Mouse (Mus musculus): ENCODE data around the gene Cys1. TPM values are rescaled to one million over a fixed set of nuclear protein-coding genes. Genes with fewer than 3 reads are reported as not detected.
A peak's percentile ranks its signal among the peaks of the same experiment; 100 is the strongest.
"Not testable (repeated sequence)": the region's sequence is repeated elsewhere in the genome, so short reads cannot be mapped to it uniquely, and the experiment has no call there.

The Cys1 gene
- total RNA-seq, 2 experiments from 2014 or later: 22.8 to 28.6 TPM

DNA sequence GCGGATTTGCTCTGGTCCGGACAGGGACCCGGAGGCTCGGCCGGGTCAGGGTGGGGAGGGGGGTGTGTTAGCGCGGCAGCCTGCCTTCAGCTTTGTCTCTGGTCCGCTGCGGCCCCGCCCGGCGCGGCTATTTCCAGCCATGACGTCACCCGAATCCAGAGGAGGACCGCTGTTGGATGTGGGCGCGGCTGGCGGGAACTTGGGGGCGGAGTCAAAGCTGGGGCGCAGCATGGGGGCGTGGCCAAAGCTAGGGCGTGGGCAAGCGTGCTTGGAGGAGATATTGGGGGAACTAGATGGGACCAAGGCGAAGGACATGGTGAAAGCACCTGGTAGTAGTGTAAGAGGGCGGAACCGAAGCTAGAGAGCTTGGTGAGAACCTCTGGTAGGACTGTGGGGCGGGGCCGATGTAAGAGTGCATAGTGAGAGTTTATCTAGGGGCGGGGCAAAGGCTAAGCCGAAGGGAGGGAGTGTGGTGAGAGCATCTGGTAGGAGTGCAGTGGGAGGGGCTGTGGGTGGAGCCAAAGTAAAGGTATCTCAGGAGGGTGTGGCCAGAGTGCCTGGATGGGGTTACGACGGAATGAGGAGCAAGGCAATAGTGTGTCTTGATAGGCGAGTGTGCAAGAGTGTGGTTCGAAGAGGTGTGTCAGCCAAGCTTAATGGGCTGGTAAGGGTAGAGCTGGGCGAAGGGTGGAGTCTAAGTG is 29.8 kb downstream of the Cys1 start:
- TF ChIP-seq CTCF (conservative IDR thresholded peaks at IDR 0.05): no peak

DNA sequence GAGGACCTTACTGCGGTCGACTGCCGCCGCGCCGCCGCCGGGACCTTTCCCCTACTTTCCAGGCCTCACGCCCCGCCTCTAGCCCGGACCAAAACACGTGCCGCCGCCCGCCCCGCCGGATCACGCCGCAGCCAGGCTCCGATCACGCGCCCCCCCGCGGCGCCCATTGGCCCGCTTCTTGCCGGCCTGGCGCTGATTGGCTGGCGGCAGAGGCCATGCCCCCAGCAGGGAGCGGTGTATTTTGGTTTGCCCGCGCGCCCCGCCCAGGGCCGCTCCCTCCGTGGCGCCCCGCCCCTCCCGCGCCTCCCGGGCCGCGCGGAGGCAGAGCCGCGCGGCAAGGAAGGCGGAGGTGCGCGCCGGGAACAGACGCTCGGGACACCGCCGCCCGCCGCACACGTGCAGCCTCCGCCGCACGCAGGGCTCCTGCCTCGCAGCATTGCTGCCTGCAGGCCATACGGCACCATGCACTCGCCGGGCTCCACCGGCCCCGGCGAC is 30.5 kb downstream of the Cys1 start, which contains the start of gene Klf11:
Klf11 (plus strand) TSS at position 212 of the 495 bp plus-strand sequence.
- H3K4me3 ChIP-seq: peak within 1 kb of the TSS; percentile 94
- 0 out of 2 replicates have a peak, but pooled peaks have one; percentile 22 for TF ChIP-seq CTCF (conservative IDR thresholded peaks at IDR 0.05)
- DNase-seq (ENCODE audit: low spot score in 2 of 2): peak; percentile 96 to 98
- H3K27ac ChIP-seq: peak within 1 kb of the TSS; percentile 96

More for the DNA sequence above, 29.8 kb downstream of the Cys1 start:
- peak overlapping the region; percentile 96 for H3K27ac ChIP-seq
- peak; percentile 88 to 91 for DNase-seq (ENCODE audit: low spot score in 2 of 2)
- peak overlapping the region; percentile 94 for H3K4me3 ChIP-seq

DNA sequence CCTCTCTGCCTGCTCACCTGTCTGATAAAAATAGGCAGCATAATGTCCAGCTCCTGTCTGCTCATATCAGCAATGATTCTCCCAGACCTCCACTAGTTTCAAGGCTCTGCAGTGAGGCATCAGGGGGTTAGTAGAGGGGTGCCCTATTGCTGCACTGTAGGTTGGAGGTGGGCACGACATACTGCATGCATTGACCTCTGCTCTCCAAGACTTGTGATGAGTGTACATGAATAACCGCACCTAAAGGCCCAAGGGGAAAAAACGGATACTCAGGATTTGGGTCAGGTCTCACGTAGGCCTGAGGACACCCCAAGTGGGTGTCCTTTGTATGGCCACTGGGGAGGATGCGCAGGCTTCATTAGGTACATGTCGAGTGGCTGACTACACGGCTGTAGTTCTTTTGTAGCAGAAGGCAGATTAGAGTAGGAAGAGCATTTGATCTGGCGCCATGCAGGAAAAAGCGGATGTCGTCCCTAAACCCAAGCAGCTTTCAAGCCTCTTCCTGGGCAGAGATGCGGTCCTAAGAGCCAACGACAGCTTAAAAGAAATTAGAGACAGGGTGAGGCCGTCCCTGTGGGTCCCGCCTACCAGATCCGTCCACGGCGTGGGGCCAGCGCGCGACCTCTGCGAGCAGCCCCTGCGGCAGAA is 31.1 kb downstream of the Cys1 start:
- no peak for DNase-seq (ENCODE audit: low spot score in 2 of 2)
- 0 out of 2 replicates have a peak, but pooled peaks have one; percentile 2 for TF ChIP-seq CTCF (conservative IDR thresholded peaks at IDR 0.05)

DNA sequence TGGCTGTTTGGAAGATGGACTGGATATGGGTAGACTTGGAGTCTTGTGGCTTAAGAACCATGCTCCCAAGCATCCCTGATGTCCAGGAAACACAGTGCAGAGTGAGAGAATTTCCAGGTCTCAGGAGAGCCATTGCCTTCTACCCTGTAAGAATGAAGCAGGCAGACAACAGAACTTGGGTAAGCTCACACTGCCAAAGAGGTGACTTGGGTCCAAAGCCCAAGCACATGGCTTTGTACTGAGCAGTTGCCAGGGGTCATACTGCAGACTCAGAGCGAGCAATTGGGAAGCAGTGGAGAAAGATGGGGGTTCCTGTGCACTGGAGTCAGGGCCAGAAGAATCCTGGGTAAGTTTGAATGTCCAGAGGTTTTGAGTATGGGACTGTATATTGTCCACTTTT is 33.5 kb downstream of the Cys1 start:
- Histone ChIP-seq H3K4me3 (no peak overlapping the region), H3K27ac (no peak overlapping the region)
- DNase-seq (ENCODE audit: low spot score in 2 of 2): no peak
- TF ChIP-seq CTCF (conservative IDR thresholded peaks at IDR 0.05): no peak

More for the DNA sequence above, 31.1 kb downstream of the Cys1 start:
- Histone ChIP-seq H3K27ac (peak overlapping the region; percentile 96), H3K4me3 (peak overlapping the region; percentile 94)

DNA sequence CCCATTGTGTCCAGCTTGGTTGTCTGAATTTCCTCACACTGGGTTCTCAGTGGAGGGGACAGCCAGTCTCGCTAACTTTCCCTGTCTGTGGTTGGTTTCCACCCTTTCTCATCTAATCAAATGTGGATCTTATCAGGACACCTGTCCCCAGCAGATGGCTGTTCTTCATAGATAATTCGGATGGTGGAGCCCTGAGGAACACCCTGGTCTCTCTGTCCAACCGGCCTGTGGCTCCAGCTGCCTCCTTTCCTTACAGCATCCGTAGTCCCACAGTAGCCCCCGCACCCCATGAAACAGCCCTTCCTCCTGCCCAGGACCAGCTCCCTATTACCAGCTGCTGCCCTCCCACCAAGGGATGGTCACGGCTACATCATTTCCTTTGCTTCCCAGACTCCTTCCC is 35.7 kb downstream of the Cys1 start:
- Histone ChIP-seq H3K4me3 (no peak overlapping the region), H3K27ac (no peak overlapping the region)
- no peak for DNase-seq (ENCODE audit: low spot score in 2 of 2)
- no peak for TF ChIP-seq CTCF (conservative IDR thresholded peaks at IDR 0.05)

DNA sequence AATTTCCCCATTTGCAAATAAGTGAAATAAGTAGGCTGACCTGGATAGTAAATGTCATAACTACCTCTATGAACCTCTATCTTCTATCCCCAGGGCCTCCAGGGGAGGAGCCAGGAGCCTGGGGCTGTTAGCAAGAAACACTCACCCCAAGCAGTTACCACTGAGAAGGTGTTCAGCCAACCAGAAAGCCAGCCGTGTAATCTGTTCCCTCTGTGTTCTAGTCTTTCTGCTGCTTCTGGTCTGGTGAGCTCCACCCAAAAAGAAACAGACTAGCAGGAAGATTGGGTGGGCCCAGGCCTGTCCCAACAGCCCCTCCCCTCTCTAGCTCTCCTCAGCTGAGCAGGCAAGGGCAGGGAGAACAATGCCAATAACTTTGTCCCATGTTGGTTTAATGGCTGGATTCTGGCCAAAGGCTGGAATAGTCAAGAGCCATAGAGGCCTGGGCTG is 37.5 kb downstream of the Cys1 start:
- Histone ChIP-seq H3K27ac (no peak overlapping the region), H3K4me3 (no peak overlapping the region)
- no peak for TF ChIP-seq CTCF (conservative IDR thresholded peaks at IDR 0.05)
- DNase-seq (ENCODE audit: low spot score in 2 of 2): no peak

DNA sequence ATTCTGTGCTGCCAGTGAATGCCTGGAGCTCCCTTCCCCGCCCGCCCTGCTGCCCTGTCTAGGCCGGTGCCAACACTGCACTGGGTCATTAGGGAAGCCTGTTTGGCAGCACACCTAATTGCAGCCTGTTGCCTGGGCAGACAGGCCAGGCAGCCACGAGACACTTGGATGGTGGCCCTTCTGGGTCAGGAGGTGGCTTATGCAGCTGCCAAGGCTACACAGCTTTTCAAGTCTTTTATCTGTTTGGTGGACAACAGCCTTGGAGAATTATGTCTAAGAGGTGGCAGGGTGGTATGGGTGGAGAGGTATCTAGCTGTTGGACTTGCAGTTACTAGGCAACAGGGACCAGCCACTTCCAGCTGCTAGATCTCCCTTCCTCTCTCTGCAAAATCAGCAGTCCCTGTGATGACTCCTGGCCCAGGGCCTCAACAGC is 39.2 kb downstream of the Cys1 start:
- DNase-seq (ENCODE audit: low spot score in 2 of 2): peak; percentile 63 to 69
- H3K4me3 ChIP-seq: no peak overlapping the region
- TF ChIP-seq CTCF (conservative IDR thresholded peaks at IDR 0.05): no peak
- H3K27ac ChIP-seq: no peak overlapping the region

DNA sequence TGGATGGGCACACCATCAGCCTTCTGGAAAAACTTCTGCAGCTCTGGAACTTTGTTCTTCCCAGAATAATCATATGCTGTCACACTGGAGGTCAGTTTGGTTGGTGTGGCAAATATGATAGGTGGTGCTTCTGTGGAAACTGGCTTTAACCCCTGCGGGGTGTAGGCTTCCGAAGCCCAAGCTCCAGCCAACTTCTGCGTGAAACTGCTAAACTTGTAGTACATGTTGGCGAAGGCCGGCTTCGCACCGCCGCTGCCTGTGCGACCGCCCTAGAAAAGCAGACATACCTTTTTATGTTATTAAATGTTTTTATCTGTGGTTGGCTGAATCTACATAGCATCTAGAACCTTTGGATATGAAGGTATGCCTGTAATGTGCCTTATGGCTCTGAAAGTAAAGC is 42.8 kb downstream of the Cys1 start:
- not testable (repeated sequence) for DNase-seq (ENCODE audit: low spot score in 2 of 2); H3K4me3 ChIP-seq; H3K27ac ChIP-seq

DNA sequence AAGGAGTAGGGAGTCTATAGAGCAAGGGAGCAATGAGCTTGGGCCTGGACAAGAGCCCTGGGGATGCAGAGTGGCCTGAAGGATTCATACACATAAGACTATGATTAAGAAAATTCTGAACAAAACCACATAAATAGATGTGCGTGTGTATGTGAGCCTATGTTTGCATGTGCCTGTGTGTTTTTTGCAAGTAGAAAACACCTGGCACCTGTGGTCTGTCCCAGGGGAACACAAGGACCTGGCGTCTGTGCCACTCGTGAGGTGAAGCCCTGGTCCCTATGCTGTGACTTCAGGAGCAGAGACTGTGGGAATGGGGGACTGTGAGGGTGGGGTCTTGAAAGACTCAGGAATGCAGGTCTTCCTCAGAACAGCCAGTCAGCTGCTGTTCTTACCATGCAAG is 47.0 kb downstream of the Cys1 start:
- TF ChIP-seq CTCF (conservative IDR thresholded peaks at IDR 0.05): no peak
- no peak for DNase-seq (ENCODE audit: low spot score in 2 of 2)
- H3K27ac ChIP-seq: 0 out of 2 replicates have a peak overlapping the region, but pooled peaks have one; percentile 32
- H3K4me3 ChIP-seq: no peak overlapping the region

DNA sequence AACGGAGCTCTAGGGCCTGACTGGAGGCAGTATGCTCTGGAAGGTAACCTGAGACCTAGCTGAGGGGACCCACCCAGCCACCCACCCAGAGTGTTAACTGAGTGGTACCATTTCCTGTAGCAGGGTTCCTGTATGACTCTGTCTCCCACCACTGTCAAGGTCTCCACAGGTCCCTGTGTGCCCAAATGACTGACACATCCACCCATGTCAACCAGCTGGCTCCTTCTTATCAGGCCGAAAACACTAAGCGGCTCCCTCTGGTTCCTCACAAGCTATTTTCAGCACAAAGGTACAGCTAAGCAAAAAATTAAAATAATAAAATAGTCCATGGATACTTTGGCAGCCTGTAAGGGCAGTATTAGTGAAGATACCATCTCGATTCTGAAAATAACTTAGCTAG is 47.4 kb downstream of the Cys1 start:
- DNase-seq (ENCODE audit: low spot score in 2 of 2): no peak
- TF ChIP-seq CTCF (conservative IDR thresholded peaks at IDR 0.05): no peak
- H3K4me3 ChIP-seq: no peak overlapping the region
- H3K27ac ChIP-seq: peak overlapping the region; percentile 57; the same call in 1 of the 2 replicates

DNA sequence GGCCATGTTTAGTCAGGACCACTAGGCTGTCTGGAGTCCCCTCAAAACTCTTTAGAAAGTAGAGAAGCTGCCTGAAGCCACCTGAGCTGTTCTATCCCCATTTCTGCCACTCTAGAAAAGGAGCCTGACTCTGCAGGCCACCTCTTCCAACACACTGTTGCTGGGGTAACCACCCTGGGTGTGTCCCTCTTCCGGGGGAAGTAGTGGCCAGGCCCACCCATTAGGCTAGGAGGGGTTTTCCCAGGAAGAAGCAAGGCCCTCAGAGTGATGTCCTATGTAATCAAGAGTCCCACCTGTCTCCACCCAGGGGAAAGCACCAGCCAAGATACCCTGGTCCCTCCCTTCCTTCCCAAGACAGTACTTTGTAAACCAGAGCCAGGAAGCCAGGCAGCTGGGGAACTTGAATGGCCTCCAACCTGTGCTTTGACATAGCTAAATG is 47.8 kb downstream of the Cys1 start:
- DNase-seq (ENCODE audit: low spot score in 2 of 2): no peak
- Histone ChIP-seq H3K27ac (peak overlapping the region; percentile 57; the same call in 1 of the 2 replicates), H3K4me3 (no peak overlapping the region)
- TF ChIP-seq CTCF (conservative IDR thresholded peaks at IDR 0.05): no peak

DNA sequence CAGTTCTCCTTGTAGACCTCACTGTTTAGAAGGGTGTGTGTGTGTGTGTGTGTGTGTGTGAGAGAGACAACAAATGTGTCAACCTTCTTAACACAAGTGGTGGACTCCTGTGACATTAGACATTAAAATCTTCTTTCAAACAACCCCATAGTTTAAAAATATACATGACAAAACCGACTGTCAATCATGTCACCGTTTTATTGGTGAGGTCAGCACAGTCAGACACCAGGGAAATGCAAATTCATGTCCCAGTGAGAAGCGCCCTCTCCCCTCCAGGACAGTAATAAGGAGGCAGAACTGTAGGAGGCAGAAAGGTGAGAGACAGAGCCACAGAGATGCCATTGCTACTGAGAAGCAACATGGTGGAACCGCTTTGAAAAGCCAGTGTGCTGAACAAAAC is 49.2 kb downstream of the Cys1 start:
- no peak for DNase-seq (ENCODE audit: low spot score in 2 of 2)
- Histone ChIP-seq H3K27ac (no peak overlapping the region), H3K4me3 (no peak overlapping the region)
- TF ChIP-seq CTCF (conservative IDR thresholded peaks at IDR 0.05): no peak

DNA sequence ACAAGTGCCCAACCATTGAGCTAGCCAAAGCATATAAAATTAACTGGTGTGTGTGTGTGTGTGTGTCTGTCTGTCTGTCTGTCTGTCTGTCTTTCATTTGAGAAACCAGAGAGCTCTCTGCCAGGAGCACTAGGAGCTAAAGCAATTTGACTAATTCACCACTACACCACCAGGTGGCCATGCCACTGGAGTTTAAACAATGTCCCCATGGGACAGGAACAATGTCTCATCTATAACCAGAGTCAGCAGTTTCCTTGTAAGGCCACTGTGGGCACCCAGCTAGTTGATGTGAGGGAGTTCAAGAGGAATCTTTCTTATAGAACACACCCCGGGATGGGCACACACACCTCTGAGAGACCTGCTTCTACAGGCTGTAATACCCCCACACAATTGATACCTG is 51.4 kb downstream of the Cys1 start:
- no peak overlapping the region for H3K4me3 ChIP-seq
- DNase-seq (ENCODE audit: low spot score in 2 of 2): no peak
- H3K27ac ChIP-seq: no peak overlapping the region
- peak; percentile 76 for TF ChIP-seq CTCF (conservative IDR thresholded peaks at IDR 0.05)
